Mouse (Mus musculus) heart, postnatal 10 days (tissue): ENCODE measurements at regions not wholly inside any gene's neighbourhood (a gene's known extent, or its start where the extent isn't known, plus 50 kb on each side); places are given as distances from the start of the nearest gene placed in this dataset.

Source experiments
- DNase-seq, 2 experiments: peaks; one replicate each; pipeline ENCODE4 v3.0.0; 2021
- intact Hi-C: fragments of 180-260 bp; cut with DNase I; formaldehyde crosslinking; loops from one replicate; pipeline ENCODE4 v1.15.1; 2025

GRCm38 (mm10) chr13:102545845-102546615 is 147.3 kb upstream of the Cd180 start:
- intact Hi-C loops, result no loop called here
- DNase-seq, result no peak

GRCm38 (mm10) chr13:102548252-102548651 is 145.1 kb upstream of the Cd180 start:
- intact Hi-C loops, result no loop called here

GRCm38 (mm10) chr13:102566846-102567572 is 126.3 kb upstream of the Cd180 start:
- intact Hi-C loops, result no loop called here
- no peak for DNase-seq

More at GRCm38 (mm10) chr13:102548252-102548651, 145.1 kb upstream of the Cd180 start:
- DNase-seq, result no peak

- DNase-seq, result no peak
- intact Hi-C loops, result no loop called here
Observed at GRCm38 (mm10) chr13:102569580-102569979, 123.8 kb upstream of the Cd180 start.

GRCm38 (mm10) chr13:102570286-102570685 is 123.1 kb upstream of the Cd180 start:
- DNase-seq, result no peak
- intact Hi-C loops, result no loop called here

- intact Hi-C loops, result no loop called here
- DNase-seq, result peak in 1 of 2 experiments; percentile 42
Observed at GRCm38 (mm10) chr13:102573286-102573921, 120.0 kb upstream of the Cd180 start.

GRCm38 (mm10) chr13:102576871-102577662 is 116.3 kb upstream of the Cd180 start:
- DNase-seq, result no peak
- intact Hi-C loops, result no loop called here

- no peak for DNase-seq
- intact Hi-C loops, result no loop called here
Observed at GRCm38 (mm10) chr13:102578811-102579210, 114.5 kb upstream of the Cd180 start.

GRCm38 (mm10) chr13:102579638-102580037 is 113.7 kb upstream of the Cd180 start:
- DNase-seq, result no peak
- intact Hi-C loops, result no loop called here

- intact Hi-C loops, result no loop called here
- DNase-seq, result peak in 1 of 2 experiments; percentile 56
Observed at GRCm38 (mm10) chr13:102583984-102584645, 109.2 kb upstream of the Cd180 start.

GRCm38 (mm10) chr13:102586215-102586614 is 107.1 kb upstream of the Cd180 start:
- DNase-seq, result peak in 1 of 2 experiments; percentile 51
- intact Hi-C loops, result no loop called here

GRCm38 (mm10) chr13:102589680-102590435 is 103.5 kb upstream of the Cd180 start:
- DNase-seq, result peak; percentile 52 to 54
- intact Hi-C loops, result no loop called here

- intact Hi-C loops, result no loop called here
- no peak for DNase-seq
Observed at GRCm38 (mm10) chr13:102591803-102592537, 101.4 kb upstream of the Cd180 start.

GRCm38 (mm10) chr13:102593405-102594200 is 99.8 kb upstream of the Cd180 start:
- intact Hi-C loops, result no loop called here
- DNase-seq, result peak; percentile 76 to 83

GRCm38 (mm10) chr13:102594201-102594600 is 99.2 kb upstream of the Cd180 start:
- intact Hi-C loops, result no loop called here
- no peak for DNase-seq

- intact Hi-C loops, result no loop called here
Observed at GRCm38 (mm10) chr13:102595602-102596001, 97.8 kb upstream of the Cd180 start.

GRCm38 (mm10) chr13:102596101-102596500 is 97.3 kb upstream of the Cd180 start:
- no peak for DNase-seq
- intact Hi-C loops, result no loop called here

More at GRCm38 (mm10) chr13:102595602-102596001, 97.8 kb upstream of the Cd180 start:
- no peak for DNase-seq

GRCm38 (mm10) chr13:102598181-102598580 is 95.2 kb upstream of the Cd180 start:
- intact Hi-C loops, result no loop called here

More at GRCm38 (mm10) chr13:102598181-102598580, 95.2 kb upstream of the Cd180 start:
- DNase-seq, result no peak
